Mouse (Mus musculus) layer of hippocampus, postnatal 14 days (tissue): ENCODE measurements around the gene Jmjd1c. TPM values are rescaled to one million over a fixed set of nuclear protein-coding genes. Genes with fewer than 3 reads are reported as not detected.
"Not testable (repeated sequence)": the region's sequence is repeated elsewhere in the genome, so short reads cannot be mapped to it uniquely, and the experiment has no call there.

Source experiments
- DNase-seq, 2 experiments: peaks; one replicate each; pipeline ENCODE4 v3.0.0; 2021 to 2022; ENCODE audit warnings: low spot score in 2 of 2, mixed read lengths in 1 of 2
- total RNA-seq, 2 experiments: library from RNA; stranded (reverse); gene quantifications; 2 replicates each; pipeline ENCODE4 v1.2.3; 2021

Jmjd1c gene
- total RNA-seq, 2 experiments from 2014 or later, result 96.9 to 104 TPM

- no peak for DNase-seq
Observed at GRCm38 (mm10) chr10:67100011-67100661, 4.2 kb downstream of the Jmjd1c start.

GRCm38 (mm10) chr10:67100831-67101251 is 4.9 kb downstream of the Jmjd1c start:
- DNase-seq, result no peak

DNA sequence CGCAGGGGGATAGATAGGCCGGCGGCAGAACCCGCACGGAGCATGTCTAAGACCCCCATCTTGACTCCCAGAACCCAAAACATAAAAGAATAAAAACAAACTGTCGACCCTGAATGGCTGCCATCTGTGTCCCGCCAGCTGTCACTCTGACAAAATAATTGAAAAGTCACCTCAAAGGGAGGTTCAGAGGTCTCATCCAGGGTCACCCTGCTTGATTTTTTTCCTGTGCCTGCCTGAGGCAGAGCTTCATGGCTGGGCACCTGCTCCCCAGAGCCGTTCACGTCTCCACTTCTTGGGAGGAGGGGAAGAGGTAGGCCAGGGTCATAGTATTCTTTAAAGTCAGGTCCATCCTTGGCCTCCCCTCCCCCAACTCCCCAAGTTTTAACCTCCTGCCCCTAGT is 8.6 kb downstream of the Jmjd1c start:
- no peak for DNase-seq

DNA sequence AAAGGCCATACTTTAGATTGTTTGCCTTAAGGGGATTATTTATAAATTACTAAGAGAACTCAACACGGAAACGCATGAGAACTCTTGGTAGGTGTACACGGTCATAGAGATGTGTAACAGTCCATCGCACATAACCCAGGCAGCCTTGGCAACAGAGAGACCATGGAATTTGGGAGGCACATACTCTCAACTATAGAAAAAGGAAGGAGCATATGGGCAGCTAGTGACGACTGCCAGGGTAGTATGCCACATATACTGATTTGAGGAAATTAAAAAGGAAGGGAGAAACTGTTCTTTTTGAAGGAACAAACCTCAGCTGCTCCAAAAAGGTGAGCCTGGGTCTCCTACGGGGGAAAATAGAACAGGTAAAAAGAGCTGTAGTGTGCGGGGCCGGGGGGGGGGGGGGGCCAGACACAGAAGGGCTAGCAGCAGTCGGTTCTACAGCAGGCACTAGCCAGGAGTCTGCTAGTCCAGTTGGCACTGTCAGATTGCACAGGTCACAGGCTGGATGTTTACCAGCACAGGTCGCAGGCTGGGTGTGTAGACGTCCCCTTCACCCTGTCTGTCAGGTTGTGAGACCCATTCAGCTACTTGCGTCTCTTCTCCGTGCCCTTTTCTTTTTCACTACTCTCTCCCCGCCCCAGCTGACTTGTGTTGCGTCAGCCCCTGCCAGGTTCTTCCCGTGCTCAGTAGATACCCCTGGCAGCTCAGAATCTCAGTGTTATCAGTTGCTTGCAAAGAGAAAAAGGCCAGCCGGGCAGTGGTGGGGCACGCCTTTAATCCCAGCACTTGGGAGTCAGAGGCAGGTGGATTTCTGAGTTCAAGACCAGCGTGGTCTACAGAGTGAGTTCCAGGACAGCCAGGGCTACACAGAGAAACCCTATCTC is 9.6 kb downstream of the Jmjd1c start:
- DNase-seq, result no peak

DNA sequence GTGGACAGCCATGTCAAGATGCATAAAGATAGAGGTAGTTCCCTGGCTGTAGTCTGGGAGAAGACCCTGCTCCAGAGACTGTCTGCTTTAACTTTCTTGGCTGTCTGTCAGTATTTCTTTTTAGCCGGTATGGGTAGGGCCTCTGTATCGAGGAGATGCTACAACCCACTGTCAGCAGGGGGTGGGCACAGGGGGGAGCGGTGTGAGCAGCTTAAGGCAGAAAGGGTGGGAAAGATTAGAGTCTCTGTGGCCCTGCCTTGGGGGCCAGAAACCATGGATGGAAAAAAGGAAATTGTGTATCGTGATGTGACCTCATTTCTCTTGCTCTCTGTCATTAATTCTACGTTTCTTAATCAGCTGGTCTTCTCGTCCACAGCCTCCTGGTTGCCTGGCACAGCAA is 10.5 kb downstream of the Jmjd1c start:
- DNase-seq, result no peak

GRCm38 (mm10) chr10:67107017-67107761 is 11.3 kb downstream of the Jmjd1c start:
- no peak for DNase-seq

DNA sequence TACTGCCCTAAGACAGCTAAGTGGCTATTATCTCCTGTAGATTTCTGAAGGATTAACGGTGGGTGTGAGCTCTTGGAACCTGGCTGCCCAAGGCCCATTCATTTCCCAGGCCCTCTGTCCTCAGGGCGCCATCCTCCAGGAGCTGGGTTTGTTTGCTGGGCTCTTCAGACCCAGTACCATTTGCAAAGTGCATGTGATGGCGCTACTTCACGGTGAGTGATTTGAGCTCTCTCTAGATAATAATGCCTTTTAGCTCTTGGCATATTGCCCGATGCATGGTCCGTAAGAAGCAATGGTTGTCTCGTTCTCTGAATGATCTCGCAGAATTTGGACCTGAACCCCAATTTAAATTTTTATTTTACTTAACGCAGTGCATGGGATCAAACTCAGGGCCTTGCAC is 12.2 kb downstream of the Jmjd1c start:
- no peak for DNase-seq

- no peak for DNase-seq
Observed at GRCm38 (mm10) chr10:67109635-67110034, 13.7 kb downstream of the Jmjd1c start.

DNA sequence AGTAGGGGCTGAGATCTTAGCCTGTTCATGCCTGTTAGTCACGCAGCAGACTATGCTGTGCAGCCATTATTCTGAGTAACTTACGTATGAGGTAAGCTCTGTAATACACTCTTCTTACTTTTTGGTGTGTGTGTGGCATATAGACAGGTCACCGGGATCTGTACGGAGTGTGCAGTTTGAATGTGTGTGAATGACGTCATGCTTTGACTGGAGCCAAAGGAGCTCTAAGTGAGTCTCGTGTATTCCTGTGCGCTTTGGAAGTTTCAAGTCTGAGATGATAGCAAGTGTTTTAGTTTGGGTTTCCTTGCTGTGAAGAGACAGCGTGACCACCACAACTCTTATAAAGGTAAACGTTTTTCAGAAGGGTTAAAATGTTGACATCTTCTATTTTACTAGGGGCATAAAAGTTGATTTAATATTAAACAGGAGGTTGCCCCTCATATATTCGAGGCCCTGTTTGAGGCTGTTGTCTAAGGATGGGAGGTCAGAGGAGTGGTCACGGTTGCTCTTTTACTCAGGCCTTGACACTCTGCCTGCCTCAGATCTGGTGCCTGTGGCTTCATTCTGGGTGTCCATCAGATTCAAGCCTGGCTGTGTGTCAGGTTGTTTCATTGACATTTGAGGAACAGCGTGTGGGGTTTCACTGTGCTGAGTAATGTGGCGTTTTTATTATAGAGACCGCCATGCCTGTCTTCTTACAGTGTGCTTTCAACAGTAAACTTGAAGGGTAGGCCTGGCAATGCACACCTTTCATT is 15.3 kb downstream of the Jmjd1c start:
- DNase-seq, result no peak

- no peak for DNase-seq
Observed at GRCm38 (mm10) chr10:67111799-67112177, 15.9 kb downstream of the Jmjd1c start.

GRCm38 (mm10) chr10:67112967-67113366 is 17.0 kb downstream of the Jmjd1c start:
- not testable (repeated sequence) for DNase-seq

- no peak for DNase-seq
Observed at GRCm38 (mm10) chr10:67113833-67114232, 17.9 kb downstream of the Jmjd1c start.

- DNase-seq, result no peak
Observed at GRCm38 (mm10) chr10:67115115-67115514, 19.2 kb downstream of the Jmjd1c start.

DNA sequence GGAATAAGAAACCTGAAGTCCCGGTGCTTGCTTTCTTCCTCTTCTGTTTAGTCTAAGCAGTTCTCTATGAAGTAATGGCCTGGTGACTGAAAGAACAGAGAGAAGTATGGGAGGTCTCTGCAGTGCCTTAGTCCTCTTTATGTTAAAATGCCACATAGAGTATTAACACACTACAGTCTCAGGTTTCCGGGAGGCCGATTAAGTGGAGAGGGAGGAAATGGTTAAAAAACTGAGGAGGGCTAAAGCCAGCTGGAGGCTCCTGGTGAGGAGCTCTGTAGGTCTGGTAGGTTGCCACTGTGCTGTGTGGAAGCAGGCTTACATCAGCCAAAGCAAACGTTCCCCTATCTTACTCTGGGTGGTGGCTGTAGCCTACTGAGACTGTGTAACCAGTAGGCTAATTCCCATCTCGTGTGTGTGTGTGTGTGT is 19.8 kb downstream of the Jmjd1c start:
- DNase-seq, result no peak

DNA sequence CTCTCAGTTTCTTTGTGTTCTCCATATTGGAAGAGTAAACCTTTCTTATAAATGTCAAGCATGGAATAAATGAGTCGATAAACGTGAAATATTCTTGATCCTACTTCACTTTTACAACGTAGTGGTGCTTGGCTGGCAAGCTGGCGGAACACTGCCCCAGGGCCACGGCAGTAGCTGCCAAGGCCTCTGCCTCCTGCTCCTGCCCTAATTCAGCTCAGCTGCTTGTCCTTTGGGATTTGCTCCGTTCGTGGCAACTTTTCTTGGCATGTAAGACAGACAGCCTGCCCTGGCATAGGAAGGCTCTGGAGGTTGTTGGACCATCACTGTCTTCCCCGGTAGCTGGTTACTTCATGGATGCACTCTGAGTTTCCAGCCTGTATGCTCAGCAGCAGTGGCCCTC is 20.3 kb downstream of the Jmjd1c start:
- peak in 1 of 2 experiments; percentile 49 for DNase-seq

DNA sequence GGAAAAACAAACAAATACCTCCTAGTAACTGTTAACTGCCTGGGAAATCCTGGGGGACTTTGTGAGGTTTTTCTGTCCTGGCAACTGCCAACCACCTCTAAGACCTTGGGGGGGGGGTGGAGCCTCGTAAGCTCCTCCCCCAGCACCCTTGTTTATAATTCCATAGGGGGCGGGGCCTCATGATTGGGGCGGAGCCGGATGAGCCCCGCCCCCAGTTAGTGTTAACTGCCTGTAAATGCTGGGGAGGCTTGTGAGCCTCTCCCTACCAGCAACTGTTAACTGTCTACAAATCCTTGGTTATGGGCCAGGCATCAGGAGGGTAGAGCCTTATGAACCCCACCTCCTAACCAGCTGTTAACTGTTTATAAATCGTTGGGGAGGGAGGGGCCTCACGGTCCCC is 23.4 kb downstream of the Jmjd1c start:
- no peak for DNase-seq

GRCm38 (mm10) chr10:67120180-67120579 is 24.3 kb downstream of the Jmjd1c start:
- DNase-seq, result no peak

GRCm38 (mm10) chr10:67120640-67121039 is 24.7 kb downstream of the Jmjd1c start:
- no peak for DNase-seq

GRCm38 (mm10) chr10:67123756-67124155 is 27.8 kb downstream of the Jmjd1c start:
- no peak for DNase-seq

- DNase-seq, result no peak
Observed at GRCm38 (mm10) chr10:67124156-67124555, 28.2 kb downstream of the Jmjd1c start.
